Mouse (Mus musculus) layer of hippocampus, adult 11-12 months (tissue): Measurements from ENCODE around the gene Kalrn.
A peak's percentile ranks its signal among the peaks of the same experiment; 100 is the strongest.

Experiments
- DNase-seq: peaks from one replicate; pipeline ENCODE4 v3.0.0; 2022; ENCODE audit warnings: low spot score

Gene Kalrn

GRCm38 (mm10) chr16:34494741-34495140, 78.6 kb downstream of the Kalrn start:
- DNase-seq, result no peak

GRCm38 (mm10) chr16:34493914-34494313, 79.4 kb downstream of the Kalrn start:
- no peak for DNase-seq

GRCm38 (mm10) chr16:34491225-34491624, 82.1 kb downstream of the Kalrn start:
- no peak for DNase-seq

GRCm38 (mm10) chr16:34490506-34490905, 82.8 kb downstream of the Kalrn start:
- DNase-seq, result no peak

GRCm38 (mm10) chr16:34489805-34490325, 83.5 kb downstream of the Kalrn start:
- DNase-seq, result no peak

GRCm38 (mm10) chr16:34487823-34488222, 85.5 kb downstream of the Kalrn start:
- no peak for DNase-seq

GRCm38 (mm10) chr16:34487268-34487667, 86.1 kb downstream of the Kalrn start:
- DNase-seq, result no peak

- DNase-seq, result no peak
Observed at GRCm38 (mm10) chr16:34485483-34485882, 87.8 kb downstream of the Kalrn start.

- DNase-seq, result no peak
Observed at GRCm38 (mm10) chr16:34484921-34485320, 88.4 kb downstream of the Kalrn start.

- DNase-seq, result no peak
Observed at GRCm38 (mm10) chr16:34484213-34484612, 89.1 kb downstream of the Kalrn start.

GRCm38 (mm10) chr16:34483716-34484115, 89.6 kb downstream of the Kalrn start:
- DNase-seq, result no peak

GRCm38 (mm10) chr16:34474741-34475140, 98.6 kb downstream of the Kalrn start:
- no peak for DNase-seq

- DNase-seq, result no peak
Observed at GRCm38 (mm10) chr16:34473891-34474290, 99.4 kb downstream of the Kalrn start.

GRCm38 (mm10) chr16:34471441-34471840, 101.9 kb downstream of the Kalrn start:
- no peak for DNase-seq

GRCm38 (mm10) chr16:34470343-34470742, 103.0 kb downstream of the Kalrn start:
- DNase-seq, result no peak

GRCm38 (mm10) chr16:34469277-34469868, 104.0 kb downstream of the Kalrn start:
- DNase-seq, result peak; percentile 65

GRCm38 (mm10) chr16:34466649-34467048, 106.7 kb downstream of the Kalrn start:
- DNase-seq, result no peak

- DNase-seq, result no peak
Observed at GRCm38 (mm10) chr16:34456314-34456713, 117.0 kb downstream of the Kalrn start.

GRCm38 (mm10) chr16:34445666-34446065, 127.7 kb downstream of the Kalrn start:
- DNase-seq, result no peak

- DNase-seq, result no peak
Observed at GRCm38 (mm10) chr16:34441704-34442103, 131.6 kb downstream of the Kalrn start.

GRCm38 (mm10) chr16:34440994-34441414, 132.3 kb downstream of the Kalrn start:
- DNase-seq, result no peak

GRCm38 (mm10) chr16:34440019-34440615, 133.2 kb downstream of the Kalrn start:
- peak; percentile 44 for DNase-seq

- DNase-seq, result no peak
Observed at GRCm38 (mm10) chr16:34430131-34430530, 143.2 kb downstream of the Kalrn start.

- no peak for DNase-seq
Observed at GRCm38 (mm10) chr16:34427654-34428053, 145.7 kb downstream of the Kalrn start.
